Mouse (Mus musculus): ENCODE data around the gene Nr2c2.

The Nr2c2 gene

DNA sequence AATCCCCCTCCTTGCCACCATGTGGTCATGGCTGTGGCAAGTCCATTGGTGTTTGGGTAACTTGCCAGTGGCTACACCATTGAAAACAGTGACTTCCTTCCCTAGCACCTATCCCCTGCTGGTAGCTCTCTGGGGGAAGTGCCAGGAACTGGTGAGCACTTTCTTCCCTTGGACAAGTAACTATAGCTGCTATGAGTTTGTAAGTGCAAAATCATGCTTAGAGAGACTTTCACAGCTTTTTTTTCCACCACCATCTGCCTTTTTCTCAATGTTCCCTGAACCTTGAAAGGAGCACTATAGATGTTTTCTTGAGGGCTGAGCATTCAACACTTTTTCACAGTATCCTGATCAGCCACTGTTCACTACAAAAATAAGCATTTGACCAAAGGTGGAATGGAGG lies 33.4 kb downstream of the Nr2c2 start:
- no peak for ATAC-seq (ENCODE audit: insufficient number of reproducible peaks, low FRiP score, low TSS enrichment)

DNA sequence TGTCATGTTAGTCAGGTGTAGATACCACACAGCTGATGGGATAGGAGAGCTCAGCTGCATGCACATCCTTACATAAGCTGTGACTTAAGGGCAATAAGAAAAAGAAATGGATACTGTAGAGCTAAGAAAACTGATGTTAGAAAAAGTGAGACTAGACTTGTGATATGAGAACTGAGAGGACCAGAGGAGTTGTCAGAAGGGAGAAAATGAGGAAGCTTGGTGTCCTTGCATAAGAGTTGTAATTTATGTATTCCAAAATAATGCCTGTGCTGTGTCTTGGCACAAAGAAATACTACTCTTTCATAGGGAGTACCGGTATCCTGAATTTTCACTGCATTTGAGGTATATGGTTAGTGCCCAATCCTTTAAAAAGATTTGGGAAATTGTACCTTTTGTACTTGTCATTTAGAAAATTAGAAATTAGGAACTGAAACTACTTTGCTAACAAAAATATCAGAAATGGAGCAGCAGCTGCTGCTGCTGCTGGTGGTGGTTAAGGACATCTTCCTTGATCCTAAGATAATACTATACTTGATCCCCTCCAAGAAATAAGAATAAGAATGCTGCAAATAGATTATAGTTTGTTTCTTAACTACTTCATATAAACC lies 35.8 kb downstream of the Nr2c2 start:
- no peak for ATAC-seq (ENCODE audit: insufficient number of reproducible peaks, low FRiP score, low TSS enrichment)

- no peak for ATAC-seq (ENCODE audit: insufficient number of reproducible peaks, low FRiP score, low TSS enrichment)
Observed at GRCm38 (mm10) chr6:92131456-92131855, 40.3 kb downstream of the Nr2c2 start.

DNA sequence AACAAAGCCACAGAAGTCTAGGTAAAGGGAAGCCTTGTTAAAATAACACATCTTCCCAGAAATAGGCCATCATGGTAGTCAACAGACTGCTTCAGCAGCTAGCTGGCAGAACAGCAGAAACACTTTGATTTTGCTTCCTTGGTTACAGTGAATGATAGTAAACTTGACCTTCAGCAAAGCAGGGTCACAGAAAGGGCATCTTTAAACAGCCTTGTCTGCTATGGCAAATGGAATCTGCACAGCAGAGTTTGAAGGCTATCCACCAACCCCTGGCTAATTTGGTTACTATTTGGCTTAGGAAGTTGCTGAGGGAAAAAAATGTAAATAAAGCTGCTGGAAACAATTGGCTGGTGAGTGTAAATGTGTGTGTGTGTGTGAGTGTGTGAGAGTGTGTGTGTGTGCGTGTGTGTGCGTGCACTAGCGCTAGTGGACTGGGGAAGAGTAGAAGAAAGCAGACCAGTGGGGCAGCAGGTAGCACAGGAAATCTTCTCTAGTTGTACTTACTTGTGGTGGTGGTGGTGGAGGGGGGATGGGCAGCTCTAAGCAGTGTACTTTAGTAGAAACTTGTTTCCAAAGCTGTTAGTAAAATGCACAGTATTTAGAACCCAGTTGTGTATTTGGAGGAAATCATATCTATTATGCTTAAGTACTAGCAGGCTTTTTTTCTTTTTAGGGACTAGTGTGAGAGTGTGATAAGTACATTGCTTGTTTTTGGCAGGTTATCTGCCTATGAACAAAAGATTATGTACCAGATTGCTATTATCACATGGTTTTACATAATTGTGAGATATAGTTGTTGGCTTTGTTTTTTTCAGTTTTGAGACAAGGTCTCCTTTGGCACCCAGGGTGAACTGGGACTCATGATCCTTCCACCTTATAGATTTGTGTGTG lies 41.1 kb downstream of the Nr2c2 start:
- no peak for ATAC-seq (ENCODE audit: insufficient number of reproducible peaks, low FRiP score, low TSS enrichment)

DNA sequence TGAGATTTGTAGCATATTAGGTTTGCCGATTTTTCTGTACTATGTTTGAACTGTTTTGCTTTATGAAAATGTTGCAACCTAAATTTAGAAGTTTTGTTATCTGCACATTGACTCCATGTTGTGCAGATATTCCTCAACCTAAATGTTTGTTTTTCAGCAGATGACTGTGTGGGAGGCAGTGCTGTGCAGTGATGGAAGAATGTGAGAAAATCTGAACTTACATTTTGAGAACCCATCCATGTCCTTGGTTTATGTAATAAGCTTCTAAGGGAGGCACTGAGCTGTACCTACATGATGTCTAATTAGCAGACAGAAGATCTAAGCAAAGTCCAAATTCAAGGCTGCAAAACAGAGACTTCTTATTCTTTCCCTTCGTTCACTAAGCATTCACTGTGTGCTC lies 42.4 kb downstream of the Nr2c2 start:
- no peak for ATAC-seq (ENCODE audit: insufficient number of reproducible peaks, low FRiP score, low TSS enrichment)

DNA sequence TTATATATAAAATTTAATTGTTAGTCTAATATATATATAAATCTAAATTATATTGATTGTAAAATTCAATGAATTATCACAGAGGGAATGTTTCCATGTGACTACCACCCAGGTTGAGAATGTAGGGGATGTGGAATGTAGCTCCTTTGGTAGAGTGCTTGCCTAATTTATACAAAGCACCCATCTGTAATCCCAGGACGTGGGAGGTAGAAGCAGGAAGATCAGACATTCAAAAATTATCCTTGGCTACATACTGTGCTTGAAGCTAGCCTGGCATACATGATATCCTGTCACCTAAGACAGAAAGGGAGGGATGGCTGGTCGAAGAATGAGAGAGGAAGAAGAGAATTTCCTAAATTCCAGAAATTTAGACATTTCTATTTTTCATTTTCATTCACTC lies 45.2 kb downstream of the Nr2c2 start:
- no peak for ATAC-seq (ENCODE audit: insufficient number of reproducible peaks, low FRiP score, low TSS enrichment)

DNA sequence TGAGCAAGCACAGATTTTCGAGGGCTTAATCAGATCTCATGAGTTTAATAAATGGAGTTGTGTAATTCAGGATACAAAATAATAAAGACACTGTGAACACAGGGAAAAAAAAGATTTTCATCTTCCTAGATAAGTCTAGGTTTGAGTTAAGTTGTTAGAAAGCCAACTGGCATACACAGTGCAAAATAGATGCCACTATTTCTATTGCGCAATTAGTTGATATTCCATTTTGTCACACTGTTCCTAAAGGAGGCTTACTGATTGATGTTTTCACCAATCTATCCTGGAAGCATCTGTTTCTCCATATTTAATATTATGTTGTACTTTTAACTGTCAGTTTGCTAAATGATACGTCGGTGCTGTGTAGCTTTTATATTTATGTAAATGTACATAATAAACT lies 54.7 kb downstream of the Nr2c2 start:
- no peak for ATAC-seq (ENCODE audit: insufficient number of reproducible peaks, low FRiP score, low TSS enrichment)

DNA sequence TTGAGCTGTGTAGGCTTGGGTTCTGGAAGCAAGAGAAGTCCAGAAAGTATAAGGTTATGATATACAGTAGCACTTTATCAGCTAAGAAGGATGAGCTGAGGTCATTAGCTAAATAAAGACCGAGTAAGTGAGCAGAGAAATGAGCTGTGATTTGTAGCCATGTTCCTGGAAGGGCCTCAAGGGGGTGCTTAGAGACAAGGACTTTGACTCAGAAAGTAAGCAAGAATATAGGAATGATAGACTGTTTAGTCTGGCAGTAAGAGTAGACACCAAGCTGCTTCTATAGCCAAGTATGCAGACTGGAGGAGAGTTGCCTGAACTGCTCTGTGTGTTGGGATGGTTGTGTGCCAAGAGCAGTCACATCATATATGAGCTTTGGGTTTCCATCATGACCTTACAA lies 62.6 kb downstream of the Nr2c2 start:
- ATAC-seq (ENCODE audit: insufficient number of reproducible peaks, low FRiP score, low TSS enrichment): no peak

- peak; percentile 83 for ATAC-seq (ENCODE audit: insufficient number of reproducible peaks, low FRiP score, low TSS enrichment)
Observed at GRCm38 (mm10) chr6:92158801-92159200, 67.6 kb downstream of the Nr2c2 start.

GRCm38 (mm10) chr6:92162724-92163123 lies 71.5 kb downstream of the Nr2c2 start:
- no peak for ATAC-seq (ENCODE audit: insufficient number of reproducible peaks, low FRiP score, low TSS enrichment)

GRCm38 (mm10) chr6:92176450-92176849 lies 85.3 kb downstream of the Nr2c2 start:
- no peak for ATAC-seq (ENCODE audit: insufficient number of reproducible peaks, low FRiP score, low TSS enrichment)

DNA sequence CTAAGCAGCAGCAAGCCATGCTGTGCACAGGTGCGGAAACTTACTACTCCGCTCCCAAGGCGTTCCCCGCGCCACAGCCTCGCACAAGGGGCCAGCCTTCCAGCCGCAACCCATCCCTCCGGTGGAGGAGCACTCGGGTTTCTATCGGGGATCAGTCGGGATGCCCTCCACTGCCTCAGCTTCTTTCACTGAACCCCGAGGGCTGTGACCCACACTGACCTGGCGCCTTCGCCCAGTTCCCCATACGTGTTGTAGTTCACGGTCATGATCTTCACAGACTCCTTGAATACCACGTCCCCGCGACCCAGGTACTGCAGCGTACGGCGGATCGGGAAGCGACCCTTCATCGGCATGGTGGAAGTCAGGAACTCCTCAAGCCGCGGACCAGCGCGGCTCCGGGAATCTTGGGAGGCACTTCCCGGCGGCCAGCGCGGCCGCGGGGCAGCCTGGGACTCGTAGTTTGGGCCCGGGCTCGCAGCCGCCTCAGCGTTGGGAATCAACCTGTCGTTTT lies 92.5 kb downstream of the Nr2c2 start, which contains the start of gene Mrps25:
Gene Mrps25, minus strand, starts transcription at position 413 of the 511 bp plus-strand sequence.
- peak; percentile 89 for ATAC-seq (ENCODE audit: insufficient number of reproducible peaks, low FRiP score, low TSS enrichment)

DNA sequence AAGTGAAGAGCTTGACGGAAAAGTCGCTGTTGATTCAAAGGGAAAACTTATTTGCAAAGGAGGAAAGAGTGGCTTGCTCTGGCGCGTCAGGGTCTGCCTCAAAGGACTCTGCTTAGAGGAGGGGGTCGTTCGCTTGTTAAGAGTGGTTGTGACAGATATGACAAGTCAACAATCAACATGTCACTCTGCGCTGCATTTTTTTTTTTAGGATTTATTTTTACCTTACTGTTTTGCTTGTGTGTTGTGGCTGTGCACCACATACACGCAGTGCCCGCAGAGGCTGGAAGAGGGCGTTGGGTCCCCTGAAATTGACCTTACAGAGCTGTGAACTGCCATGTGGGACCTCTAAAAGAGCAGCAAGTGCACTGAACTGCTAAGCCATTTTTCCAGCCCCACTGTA lies 93.0 kb downstream of the Nr2c2 start:
- ATAC-seq (ENCODE audit: insufficient number of reproducible peaks, low FRiP score, low TSS enrichment): peak; percentile 41

- no peak for ATAC-seq (ENCODE audit: insufficient number of reproducible peaks, low FRiP score, low TSS enrichment)
Observed at GRCm38 (mm10) chr6:92199414-92199813, 108.2 kb downstream of the Nr2c2 start.

DNA sequence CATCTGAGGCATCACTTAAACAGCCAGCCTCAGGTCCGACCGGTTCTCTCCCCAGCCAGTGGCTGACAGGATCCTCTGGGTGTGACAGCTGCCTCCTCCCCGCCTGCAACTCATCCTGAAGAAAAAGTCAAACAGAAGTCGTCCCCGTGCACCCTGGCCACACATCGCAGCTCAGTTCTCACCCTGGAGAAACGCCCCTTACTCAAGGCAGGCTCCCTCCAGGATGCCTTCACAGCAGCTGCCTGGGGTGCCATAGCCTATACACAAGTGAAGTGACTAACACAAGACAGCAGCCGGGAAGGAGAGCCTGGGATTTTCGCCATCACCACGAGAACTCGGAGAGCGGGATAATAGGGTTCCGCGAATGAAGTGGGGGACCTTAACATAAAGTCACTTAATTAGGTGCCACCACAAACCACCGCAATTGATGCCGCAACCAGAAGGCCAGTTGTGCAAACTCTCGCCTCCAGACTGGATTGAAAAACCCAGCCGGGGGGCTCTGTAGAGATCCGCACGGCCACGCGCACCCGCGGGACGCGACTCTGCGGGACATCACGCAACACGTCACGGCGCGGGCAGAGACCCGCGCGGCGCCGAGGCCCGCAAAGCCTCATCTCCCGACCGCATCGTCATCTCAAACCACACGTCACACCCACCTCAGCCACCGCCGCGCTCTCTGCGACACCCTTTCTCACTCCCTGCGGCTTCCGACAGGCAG lies 123.0 kb downstream of the Nr2c2 start:
- ATAC-seq (ENCODE audit: insufficient number of reproducible peaks, low FRiP score, low TSS enrichment): peak; percentile 17; the same call in 1 of the 2 replicates

DNA sequence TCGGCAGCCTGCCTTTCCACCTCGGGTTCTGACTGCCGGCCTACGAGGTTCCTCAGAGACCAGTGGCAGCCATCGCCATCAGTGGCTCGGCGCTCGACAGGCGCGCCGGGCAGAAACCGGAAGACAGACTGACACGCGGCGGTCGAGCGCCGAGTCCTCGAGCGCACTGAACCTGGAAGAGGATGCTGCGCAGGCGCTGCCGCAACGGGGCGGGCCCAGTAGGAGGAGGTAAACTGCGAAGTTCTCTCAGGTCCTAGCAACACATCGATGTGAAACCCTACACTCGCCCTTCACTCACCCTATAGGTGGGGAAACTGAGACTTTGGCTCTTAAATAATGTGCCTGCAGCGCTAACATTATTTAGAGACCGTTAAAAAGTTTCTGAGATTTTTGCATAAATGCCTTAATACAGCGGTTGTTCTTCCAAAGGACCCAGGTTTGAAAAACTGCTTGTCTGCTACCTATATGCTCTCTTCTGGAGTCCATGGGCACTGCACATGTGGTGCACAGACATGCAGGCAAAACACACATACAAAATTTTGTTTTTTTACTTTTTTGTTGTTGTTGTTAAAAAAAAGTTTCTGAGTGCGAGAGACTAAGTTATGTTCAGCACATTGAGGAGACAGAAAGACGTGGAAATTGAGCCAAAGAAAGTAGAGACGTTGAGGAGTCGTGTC lies 123.7 kb downstream of the Nr2c2 start, which contains the start of gene Rbsn:
Gene Rbsn, minus strand, starts transcription at position 153 of the 677 bp plus-strand sequence.
- ATAC-seq (ENCODE audit: insufficient number of reproducible peaks, low FRiP score, low TSS enrichment): peak; percentile 97

DNA sequence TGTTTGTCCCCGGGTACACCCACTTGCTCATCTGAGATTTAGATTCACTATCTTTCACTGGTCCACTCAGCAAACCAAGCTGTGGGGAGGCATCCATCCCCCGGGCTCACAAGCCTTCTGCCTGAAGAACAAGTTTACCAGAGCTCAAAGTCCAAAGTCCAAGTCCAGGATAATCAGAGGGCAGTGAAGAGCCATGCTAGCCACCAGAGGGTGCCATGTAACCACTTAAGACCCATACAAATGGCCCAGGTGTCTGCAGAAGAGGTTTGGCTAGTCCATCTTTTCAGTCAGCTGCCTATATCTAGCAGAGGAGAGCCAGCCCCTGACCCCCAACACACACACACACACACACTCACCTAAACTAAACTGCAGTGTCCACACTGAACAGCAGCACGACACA lies 128.3 kb downstream of the Nr2c2 start:
- no peak for ATAC-seq (ENCODE audit: insufficient number of reproducible peaks, low FRiP score, low TSS enrichment)

- ATAC-seq (ENCODE audit: insufficient number of reproducible peaks, low FRiP score, low TSS enrichment): no peak
Observed at GRCm38 (mm10) chr6:92221604-92222003, 130.4 kb downstream of the Nr2c2 start.

- no peak for ATAC-seq (ENCODE audit: insufficient number of reproducible peaks, low FRiP score, low TSS enrichment)
Observed at GRCm38 (mm10) chr6:92222021-92222420, 130.8 kb downstream of the Nr2c2 start.

Measured in cerebellum, adult (tissue).